Mouse (Mus musculus) midbrain, embryonic 10.5 days (tissue): Measurements from ENCODE around the gene Akain1. TPM values are rescaled to one million over a fixed set of nuclear protein-coding genes. Genes with fewer than 3 reads are reported as not detected.

Source experiments
- DNase-seq: peaks from one replicate; pipeline ENCODE4 v3.0.0-alpha.2; 2017; ENCODE audit warnings: low spot score
- H3K27ac ChIP-seq: fragments of 300-500 bp; sonication (generic); replicated peaks from 2 replicates; pipeline ENCODE4 v1.5.1; 2016; ENCODE audit warnings: mild to moderate bottlenecking
- H3K27me3 ChIP-seq: fragments of 300-500 bp; sonication (generic); 2 replicates; pipeline ENCODE4 v1.6.1; 2016; ENCODE audit warnings: low read depth, mild to moderate bottlenecking; ENCODE audit not compliant: poor library complexity, severe bottlenecking
- H3K36me3 ChIP-seq: fragments of 300-500 bp; sonication (generic); 2 replicates; pipeline ENCODE4 v1.6.1; 2016; ENCODE audit warnings: mild to moderate bottlenecking, moderate library complexity
- H3K4me1 ChIP-seq: fragments of 300-500 bp; sonication (generic); 2 replicates; pipeline ENCODE4 v1.6.1; 2016
- H3K4me3 ChIP-seq: fragments of 300-500 bp; sonication (generic); 2 replicates; pipeline ENCODE4 v1.5.1; 2016; ENCODE audit warnings: mild to moderate bottlenecking, moderate library complexity
- H3K9me3 ChIP-seq: fragments of 300-500 bp; sonication (generic); replicated peaks from 2 replicates; pipeline ENCODE4 v1.6.1; 2016; ENCODE audit warnings: mild to moderate bottlenecking
- WGBS: fragments of 180-500 bp; shearing (Covaris S2); methylation state at CpG from one replicate; pipeline ENCODE4 v1.1.7; 2016; 5-methylcytosine and 5-hydroxymethylcytosine counted together
- polyA plus RNA-seq: library from polyadenylated mRNA; unstranded; fragments of >200 nt; fragmentation: Nextera tagmentation; extraction: Ambion mirVana; gene quantifications from 2 replicates; pipeline ENCODE4 v1.2.1, GENCODE M21; 2016

The Akain1 gene
- polyA plus RNA-seq, 1 experiment from 2014 or later, result not detected

DNA sequence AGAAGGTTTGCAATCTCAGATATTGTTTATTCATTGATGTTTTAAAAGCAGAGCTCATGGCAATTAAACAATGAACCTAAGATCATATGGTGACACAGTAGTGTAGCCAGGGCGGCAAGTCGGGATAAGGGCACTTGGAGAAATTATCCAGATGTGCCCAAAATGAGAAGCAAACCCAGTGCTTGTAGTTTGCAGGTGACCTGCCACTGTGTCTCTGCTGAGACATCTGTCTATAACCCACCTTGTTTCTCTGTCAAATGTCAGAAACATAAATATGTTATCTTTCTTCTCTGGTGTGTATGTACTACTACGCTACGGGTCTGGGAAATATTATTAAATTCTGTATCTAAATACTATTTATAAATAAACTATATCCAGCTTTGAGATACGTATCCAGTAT, 49.7 kb downstream of the Akain1 start:
- Histone ChIP-seq H3K9me3 (no peaks in the 10 kb centered on the region), H3K4me1 (no peaks in the 10 kb centered on the region), H3K27me3 (no peaks in the 10 kb centered on the region), H3K27ac (no peak overlapping the region), H3K4me3 (no peak overlapping the region), H3K36me3 (no peaks in the 10 kb centered on the region)
- 92% methylated on average over 5 of the region's 5 CpGs for WGBS
- DNase-seq, result no peak

DNA sequence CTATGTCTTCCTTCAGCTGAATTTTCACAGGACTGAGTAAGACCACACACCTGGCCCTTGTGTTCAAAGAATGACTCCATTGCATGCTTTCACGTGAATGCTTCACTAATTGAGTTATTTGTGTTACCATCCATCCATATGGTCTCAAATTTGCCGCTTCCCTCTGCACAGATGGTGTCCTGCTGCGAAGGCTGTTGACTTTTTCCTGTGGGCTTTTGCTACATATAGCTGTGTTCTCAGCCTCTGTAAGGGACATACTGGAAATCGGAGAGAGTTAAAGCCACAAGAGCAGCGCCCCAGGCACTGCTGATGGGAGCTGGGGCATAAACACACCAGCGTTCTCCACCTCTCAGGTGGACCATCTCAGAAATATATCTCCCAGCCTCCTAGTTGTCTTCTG, 53.2 kb downstream of the Akain1 start:
- Histone ChIP-seq H3K9me3 (no peaks in the 10 kb centered on the region), H3K4me3 (no peak overlapping the region), H3K4me1 (no peaks in the 10 kb centered on the region), H3K27ac (no peak overlapping the region), H3K27me3 (no peaks in the 10 kb centered on the region), H3K36me3 (no peaks in the 10 kb centered on the region)
- WGBS, result 81% methylated on average over 6 of the region's 6 CpGs
- no peak for DNase-seq

DNA sequence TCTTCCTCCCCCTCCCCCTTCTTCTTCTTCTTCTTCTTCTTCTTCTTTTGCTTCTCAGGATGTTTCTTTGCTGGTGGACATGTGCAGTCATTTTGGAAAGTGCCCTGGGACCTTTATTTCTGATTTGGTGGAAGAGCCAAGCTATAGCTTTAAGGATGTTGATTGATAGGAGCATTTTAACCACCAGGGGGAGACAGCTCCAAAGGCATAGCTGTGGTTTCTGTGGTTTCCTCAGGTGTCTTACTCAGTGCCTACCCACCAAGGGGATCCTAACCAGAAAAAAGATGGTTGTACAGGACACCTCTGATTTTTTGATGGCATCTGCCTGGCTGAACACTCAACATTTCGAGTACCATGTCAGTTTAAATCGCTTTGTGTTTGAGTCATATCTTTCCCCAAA, 56.4 kb downstream of the Akain1 start:
- H3K4me1 ChIP-seq, result peaks cover 8% of the 10 kb centered on the region
- H3K27me3 ChIP-seq, result no peaks in the 10 kb centered on the region
- H3K36me3 ChIP-seq, result no peaks in the 10 kb centered on the region
- H3K9me3 ChIP-seq, result no peaks in the 10 kb centered on the region
- 48% methylated on average over 2 of the region's 2 CpGs for WGBS
- no peak overlapping the region for H3K27ac ChIP-seq
- no peak for DNase-seq
- H3K4me3 ChIP-seq, result no peak overlapping the region

DNA sequence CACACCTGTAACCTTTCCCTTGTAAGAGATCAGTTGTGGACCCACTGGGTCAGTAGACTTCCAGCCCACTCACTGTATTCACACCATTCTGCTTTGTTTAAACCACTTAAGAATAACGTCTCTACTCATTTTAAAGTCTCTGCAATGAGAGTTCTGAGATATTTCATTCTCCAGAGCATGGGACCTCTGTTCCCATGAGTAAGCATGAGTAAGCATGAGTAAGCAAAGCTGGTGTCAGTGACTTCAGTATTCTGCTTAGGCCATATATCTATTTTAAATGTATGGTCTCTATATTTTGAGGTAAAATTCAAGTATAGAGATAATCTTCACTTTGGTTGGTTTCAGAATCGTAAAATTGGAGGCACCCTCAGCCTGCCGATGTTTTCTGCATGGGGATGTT, 57.0 kb downstream of the Akain1 start:
- 87% methylated on average over 3 of the region's 3 CpGs for WGBS
- no peak for DNase-seq
- Histone ChIP-seq H3K36me3 (no peaks in the 10 kb centered on the region), H3K9me3 (no peaks in the 10 kb centered on the region), H3K4me3 (no peak overlapping the region), H3K27ac (no peak overlapping the region), H3K4me1 (peaks cover 8% of the 10 kb centered on the region), H3K27me3 (no peaks in the 10 kb centered on the region)

DNA sequence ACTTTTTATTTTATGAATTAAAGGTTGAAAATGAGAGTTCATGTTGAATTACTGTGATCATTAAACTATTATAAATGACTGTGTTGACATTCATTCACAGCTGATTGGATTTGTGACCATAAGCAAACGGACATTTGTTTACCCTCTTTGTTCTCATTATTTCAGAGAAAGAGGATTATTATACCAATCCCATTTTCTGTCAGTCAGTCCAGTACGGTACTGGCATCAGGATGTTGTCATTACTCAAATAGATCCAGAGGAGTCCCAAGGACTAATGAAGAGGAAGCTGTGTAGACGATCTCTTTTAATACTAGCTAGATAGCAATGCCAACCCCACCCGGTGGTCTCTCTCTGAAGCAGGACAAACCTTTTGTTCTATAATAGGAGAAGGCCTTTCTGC, 58.2 kb downstream of the Akain1 start:
- H3K4me3 ChIP-seq, result no peak overlapping the region
- H3K4me1 ChIP-seq, result peaks cover 8% of the 10 kb centered on the region
- H3K9me3 ChIP-seq, result no peaks in the 10 kb centered on the region
- no peak for DNase-seq
- no peaks in the 10 kb centered on the region for H3K36me3 ChIP-seq
- H3K27ac ChIP-seq, result no peak overlapping the region
- WGBS, result 78% methylated on average over 4 of the region's 4 CpGs
- no peaks in the 10 kb centered on the region for H3K27me3 ChIP-seq

DNA sequence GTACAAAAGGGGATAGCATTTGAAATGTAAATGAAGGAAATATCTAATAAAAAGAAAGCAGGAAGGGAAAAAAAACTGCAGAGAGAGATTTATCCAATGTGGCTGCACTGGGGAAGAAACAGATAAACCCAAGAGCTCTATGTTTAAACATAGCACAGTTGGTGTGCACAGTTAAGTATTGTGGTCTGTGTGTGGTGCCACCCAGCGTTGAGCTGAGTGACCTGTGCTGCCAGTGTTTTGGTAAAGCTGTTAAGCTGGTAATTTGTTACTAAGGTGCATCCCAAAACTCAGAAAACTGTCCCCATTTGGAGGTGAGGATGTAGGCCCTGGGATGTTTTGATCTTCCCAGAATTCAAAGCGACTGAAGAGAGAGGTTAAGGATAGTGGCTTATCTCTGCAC, 59.8 kb downstream of the Akain1 start:
- H3K27ac ChIP-seq, result no peak overlapping the region
- no peak overlapping the region for H3K4me3 ChIP-seq
- WGBS, result 52% methylated on average over 2 of the region's 2 CpGs
- no peaks in the 10 kb centered on the region for H3K36me3 ChIP-seq
- H3K4me1 ChIP-seq, result peaks cover 8% of the 10 kb centered on the region
- H3K27me3 ChIP-seq, result no peaks in the 10 kb centered on the region
- no peaks in the 10 kb centered on the region for H3K9me3 ChIP-seq
- no peak for DNase-seq

DNA sequence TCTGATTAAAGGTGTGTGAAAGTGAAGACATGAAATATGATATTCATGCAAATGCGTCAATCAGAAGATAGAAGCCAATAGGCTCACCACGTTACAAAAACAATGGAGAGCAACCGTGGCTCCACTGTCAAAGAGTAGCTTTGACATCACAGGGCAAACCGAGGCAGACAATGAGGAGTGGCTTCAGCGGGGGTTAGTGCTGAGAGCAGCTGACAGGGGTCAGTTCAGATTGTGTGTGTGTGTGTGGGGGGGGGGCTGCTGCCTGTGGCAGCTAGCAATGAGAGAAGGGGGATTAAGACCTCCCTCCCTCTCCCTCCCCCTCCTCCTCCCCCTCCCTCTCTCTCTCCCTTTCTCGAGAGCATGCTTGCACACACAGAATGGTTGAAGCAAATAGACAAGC, 60.3 kb downstream of the Akain1 start:
- no peaks in the 10 kb centered on the region for H3K27me3 ChIP-seq
- H3K4me3 ChIP-seq, result no peak overlapping the region
- 32% methylated on average over 5 of the region's 6 CpGs for WGBS
- H3K4me1 ChIP-seq, result peaks cover 8% of the 10 kb centered on the region
- DNase-seq, result peak; percentile 47
- H3K36me3 ChIP-seq, result no peaks in the 10 kb centered on the region
- no peaks in the 10 kb centered on the region for H3K9me3 ChIP-seq
- no peak overlapping the region; the same call in 1 of the 2 replicates for H3K27ac ChIP-seq

DNA sequence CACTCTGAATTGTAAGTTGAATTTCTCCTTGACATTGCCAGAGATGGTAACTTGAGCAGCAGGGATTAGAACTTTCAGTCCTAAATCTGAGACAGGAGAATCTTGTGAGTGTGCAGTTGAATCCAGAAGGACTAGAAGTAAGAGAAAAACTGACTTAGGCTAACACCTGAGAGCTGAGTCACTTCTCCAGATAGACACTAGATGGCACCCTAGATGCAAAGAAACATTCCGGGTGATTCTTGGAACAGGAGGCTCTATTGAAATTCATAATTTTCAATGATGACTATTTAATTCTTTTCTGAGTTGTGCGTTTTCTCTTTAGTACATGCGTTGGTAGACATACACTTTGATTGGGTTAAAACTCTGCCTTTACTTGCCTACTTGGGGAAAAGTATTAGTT, 66.9 kb downstream of the Akain1 start:
- Histone ChIP-seq H3K27ac (no peak overlapping the region), H3K4me1 (no peaks in the 10 kb centered on the region), H3K27me3 (no peaks in the 10 kb centered on the region), H3K36me3 (no peaks in the 10 kb centered on the region), H3K4me3 (no peak overlapping the region), H3K9me3 (no peaks in the 10 kb centered on the region)
- 45% methylated on average over 3 of the region's 3 CpGs for WGBS
- DNase-seq, result no peak

DNA sequence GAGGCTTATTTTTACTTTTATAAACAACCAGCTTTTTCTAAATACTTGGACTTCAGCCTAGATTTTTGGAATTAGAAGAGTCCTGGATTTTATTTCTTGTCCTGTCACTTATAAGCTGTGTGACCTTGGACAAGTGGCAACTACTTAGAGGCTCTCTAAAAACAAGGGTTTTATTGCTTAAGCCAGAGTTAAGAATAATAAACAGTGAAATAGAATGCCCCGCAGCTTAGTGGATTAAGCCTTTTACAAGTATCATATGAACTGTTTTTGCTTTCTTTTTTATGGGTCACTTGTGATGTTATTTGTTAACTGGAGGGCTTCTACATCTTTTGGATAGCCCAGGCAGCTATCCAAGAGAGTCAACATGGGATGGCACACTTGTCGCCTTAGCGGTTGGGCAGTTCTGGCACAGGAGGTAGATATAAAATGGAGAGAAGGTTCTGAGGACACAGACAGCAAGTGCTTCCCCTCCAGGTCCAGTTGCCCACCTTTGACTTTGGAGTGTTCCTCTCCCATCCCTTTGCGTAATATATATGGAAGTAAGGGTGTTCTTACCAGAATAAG, 77.3 kb downstream of the Akain1 start:
- Histone ChIP-seq H3K9me3 (no peaks in the 10 kb centered on the region), H3K4me3 (no peak overlapping the region), H3K4me1 (no peaks in the 10 kb centered on the region), H3K27ac (no peak overlapping the region), H3K36me3 (no peaks in the 10 kb centered on the region), H3K27me3 (no peaks in the 10 kb centered on the region)
- DNase-seq, result no peak
- 79% methylated on average over 4 of the region's 4 CpGs for WGBS

DNA sequence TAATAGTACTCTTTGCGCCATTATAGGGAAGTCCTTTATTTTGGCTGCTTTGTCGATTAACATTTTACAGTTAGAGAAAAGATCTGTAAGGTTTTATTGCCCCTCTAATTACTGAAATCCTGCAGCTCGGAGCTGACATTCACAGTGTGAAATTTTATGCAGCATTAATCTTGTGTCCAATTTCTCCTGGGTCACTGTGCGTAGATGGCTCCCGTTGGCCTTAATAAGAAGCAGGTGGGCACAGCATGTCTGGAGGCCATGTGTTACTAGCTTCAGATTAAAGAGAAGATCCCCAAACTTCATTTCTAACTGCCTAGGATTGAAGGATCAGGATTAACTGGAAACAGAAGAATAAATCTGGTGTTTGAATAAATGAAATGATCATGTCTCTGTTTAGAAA, 92.3 kb downstream of the Akain1 start:
- Histone ChIP-seq H3K27ac (no peak overlapping the region), H3K4me1 (no peaks in the 10 kb centered on the region), H3K9me3 (no peaks in the 10 kb centered on the region), H3K27me3 (no peaks in the 10 kb centered on the region), H3K36me3 (no peaks in the 10 kb centered on the region), H3K4me3 (no peak overlapping the region)
- WGBS, result 80% methylated on average over 5 of the region's 5 CpGs
- no peak for DNase-seq

Other genes with a start within 250 kb of the Akain1 start
- gene Zbtb14, start 56.3 kb upstream of the Akain1 start, polyA plus RNA-seq, result 33.2 and 33.7 TPM in 2 replicates